Mouse (Mus musculus): Measurements from ENCODE around the gene Traf3ip3. TPM values are rescaled to one million over a fixed set of nuclear protein-coding genes. Genes with fewer than 3 reads are reported as not detected.

Traf3ip3 gene
- total and polyA plus RNA-seq, 2 experiments: 0.65 to 0.88 TPM

DNA sequence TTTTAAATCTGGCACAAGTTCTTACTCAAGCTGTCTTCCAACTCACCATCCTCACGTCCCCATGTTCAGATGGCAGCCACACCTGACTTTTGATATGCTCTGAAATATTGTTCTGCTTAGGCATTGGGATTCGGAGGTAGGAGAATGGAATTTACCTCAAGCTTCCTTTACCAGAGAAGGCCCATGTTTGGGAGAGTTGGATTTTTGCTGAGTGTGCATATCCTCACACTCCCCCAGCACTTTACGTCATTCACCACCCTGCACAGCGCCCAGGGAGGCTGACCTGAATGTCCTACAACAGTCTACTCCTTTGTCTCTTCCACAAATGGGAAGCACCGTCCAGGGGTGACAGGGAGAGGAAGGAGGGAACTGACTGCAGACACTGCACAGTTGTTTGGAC, 18.9 kb upstream of the Traf3ip3 start:
- H3K36me3 ChIP-seq (ENCODE audit: control insufficient read depth, insufficient read depth, low read length): peaks cover 32% of the 10 kb centered on the region
- TF ChIP-seq POLR2A (IDR thresholded peaks at IDR 0.05; ENCODE audit: extremely low read depth, insufficient read depth, low read length) (no peak), CTCF (IDR thresholded peaks at IDR 0.05; ENCODE audit: low read depth, low read length) (no peak)
- no peak overlapping the region for H3K4me3 ChIP-seq (ENCODE audit: insufficient read depth, low read depth, low read length)
- no peaks in the 10 kb centered on the region for H3K79me2 ChIP-seq (ENCODE audit: control insufficient read depth, insufficient read depth, low read length)
- H3K27me3 ChIP-seq (ENCODE audit: control insufficient read depth, insufficient read depth, low read length): no peaks in the 10 kb centered on the region
- peaks cover 2% of the 10 kb centered on the region; the same call in 1 of the 2 replicates for H3K4me1 ChIP-seq (ENCODE audit: control insufficient read depth, insufficient read depth, low read length)
- 86% methylated on average over 5 of the region's 5 CpGs for whole genome bisulfite sequencing
- H3K27ac ChIP-seq (replicated peaks; ENCODE audit: insufficient read depth, low read depth, low read length): no peak overlapping the region
- H3K9ac ChIP-seq (ENCODE audit: low read depth, low read length): no peak overlapping the region
- no peak for DNase-seq (ENCODE audit: extremely low read depth, low read depth, low spot score)

DNA sequence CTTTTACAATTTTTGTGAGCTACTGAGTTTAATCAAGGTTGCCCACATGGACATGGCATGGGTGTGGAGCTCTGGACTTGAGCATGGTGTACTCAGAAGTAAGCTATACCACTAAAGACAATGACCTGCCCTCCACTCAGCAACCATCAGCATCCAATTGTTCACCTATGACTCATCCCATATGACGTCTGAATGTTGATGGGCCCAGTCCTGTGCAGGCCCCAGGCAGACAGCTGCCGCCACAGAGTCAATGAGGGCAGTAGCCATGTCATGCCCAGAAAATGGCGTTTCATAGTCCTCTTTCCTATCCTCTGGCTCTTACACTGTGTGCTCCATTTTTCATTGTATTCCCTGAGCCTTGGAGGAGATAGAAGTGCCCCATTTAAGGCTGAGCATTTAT, 14.5 kb upstream of the Traf3ip3 start:
- Histone ChIP-seq H3K79me2 (ENCODE audit: control insufficient read depth, insufficient read depth, low read length) (no peaks in the 10 kb centered on the region), H3K9ac (ENCODE audit: low read depth, low read length) (no peak overlapping the region), H3K27ac (replicated peaks; ENCODE audit: insufficient read depth, low read depth, low read length) (no peak overlapping the region), H3K4me1 (ENCODE audit: control insufficient read depth, insufficient read depth, low read length) (peaks cover 7% of the 10 kb centered on the region), H3K36me3 (ENCODE audit: control insufficient read depth, insufficient read depth, low read length) (peaks cover 7% of the 10 kb centered on the region), H3K27me3 (ENCODE audit: control insufficient read depth, insufficient read depth, low read length) (no peaks in the 10 kb centered on the region), H3K4me3 (ENCODE audit: insufficient read depth, low read depth, low read length) (no peak overlapping the region)
- TF ChIP-seq POLR2A (IDR thresholded peaks at IDR 0.05; ENCODE audit: extremely low read depth, insufficient read depth, low read length) (no peak), CTCF (IDR thresholded peaks at IDR 0.05; ENCODE audit: low read depth, low read length) (no peak)
- 79% methylated on average over 3 of the region's 3 CpGs for WGBS
- no peak for DNase-seq (ENCODE audit: extremely low read depth, low read depth, low spot score)

DNA sequence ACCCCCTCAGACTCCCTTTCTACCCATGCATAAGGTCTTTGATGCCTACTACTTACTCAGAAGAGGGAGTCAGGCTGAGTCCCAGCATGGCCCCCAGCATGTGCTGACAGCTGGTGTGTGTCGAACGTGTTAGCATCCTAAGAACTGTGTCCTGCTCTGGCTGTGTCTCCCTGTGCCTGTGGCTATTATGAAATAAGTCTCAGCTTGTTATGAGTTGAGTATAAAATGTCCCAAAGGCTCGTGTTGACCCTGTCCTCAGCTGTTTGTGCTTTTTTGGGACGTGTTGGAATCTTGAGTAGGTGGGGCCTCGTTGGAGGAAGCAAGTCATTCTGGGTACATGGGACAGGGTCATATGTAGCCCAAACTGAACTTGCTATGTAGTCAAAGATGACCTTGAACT, 12.6 kb upstream of the Traf3ip3 start:
- TF ChIP-seq POLR2A (IDR thresholded peaks at IDR 0.05; ENCODE audit: extremely low read depth, insufficient read depth, low read length): no peak
- no peak for TF ChIP-seq CTCF (IDR thresholded peaks at IDR 0.05; ENCODE audit: low read depth, low read length)
- H3K27me3 ChIP-seq (ENCODE audit: control insufficient read depth, insufficient read depth, low read length): no peaks in the 10 kb centered on the region
- no peak for DNase-seq (ENCODE audit: extremely low read depth, low read depth, low spot score)
- H3K4me3 ChIP-seq (ENCODE audit: insufficient read depth, low read depth, low read length): no peak overlapping the region
- 80% methylated on average over 5 of the region's 5 CpGs for WGBS
- peaks cover 11% of the 10 kb centered on the region for H3K4me1 ChIP-seq (ENCODE audit: control insufficient read depth, insufficient read depth, low read length)
- no peak overlapping the region for H3K9ac ChIP-seq (ENCODE audit: low read depth, low read length)
- no peak overlapping the region for H3K27ac ChIP-seq (replicated peaks; ENCODE audit: insufficient read depth, low read depth, low read length)
- no peaks in the 10 kb centered on the region for H3K36me3 ChIP-seq (ENCODE audit: control insufficient read depth, insufficient read depth, low read length)
- H3K79me2 ChIP-seq (ENCODE audit: control insufficient read depth, insufficient read depth, low read length): no peaks in the 10 kb centered on the region

DNA sequence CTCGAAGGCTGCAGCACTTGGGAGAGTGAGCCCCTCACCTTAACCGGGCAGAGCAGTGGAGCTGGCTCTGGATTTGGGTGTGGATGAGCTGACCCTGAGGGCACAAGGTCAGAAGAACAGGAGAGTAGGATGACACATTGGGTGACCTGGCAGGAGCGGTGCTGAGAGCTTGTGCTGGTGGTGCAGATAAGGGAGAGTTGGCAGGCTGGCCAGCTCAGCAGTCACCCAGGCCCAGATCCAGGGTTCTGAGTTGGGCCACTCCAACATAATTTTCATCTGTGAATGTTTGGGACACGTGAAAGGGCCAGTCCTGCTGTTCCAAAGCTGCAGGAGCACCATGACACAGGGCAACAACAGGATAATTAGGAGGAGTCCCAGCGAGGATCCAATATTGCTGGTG, 9.9 kb upstream of the Traf3ip3 start:
- TF ChIP-seq CTCF (IDR thresholded peaks at IDR 0.05; ENCODE audit: low read depth, low read length): no peak
- no peak for TF ChIP-seq POLR2A (IDR thresholded peaks at IDR 0.05; ENCODE audit: extremely low read depth, insufficient read depth, low read length)
- DNase-seq (ENCODE audit: extremely low read depth, low read depth, low spot score): peak; percentile 92
- 18% methylated on average over 5 of the region's 5 CpGs for WGBS

DNA sequence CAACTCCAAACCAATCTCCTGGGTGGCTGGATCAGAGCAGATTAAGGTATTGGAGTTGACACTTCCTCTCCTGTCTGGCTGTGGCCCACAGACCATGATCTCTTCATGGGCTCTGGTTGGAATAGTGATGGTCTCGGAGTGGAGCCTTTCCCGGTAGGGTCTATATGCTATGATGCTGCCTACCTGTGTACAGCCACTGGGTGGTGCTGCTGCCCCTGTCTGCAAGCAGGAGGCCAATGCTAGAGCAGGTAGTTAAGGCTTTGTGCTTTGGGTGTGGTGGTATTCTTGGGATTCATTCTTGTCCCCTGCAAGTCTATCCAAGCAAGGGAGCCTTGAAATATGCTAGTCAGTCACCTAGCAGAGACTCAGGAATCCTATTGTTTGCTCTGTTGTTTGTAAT, 6.7 kb upstream of the Traf3ip3 start:
- Histone ChIP-seq H3K27ac (replicated peaks; ENCODE audit: insufficient read depth, low read depth, low read length) (peak overlapping the region; percentile 64), H3K9ac (ENCODE audit: low read depth, low read length) (no peak overlapping the region), H3K4me3 (ENCODE audit: insufficient read depth, low read depth, low read length) (no peak overlapping the region), H3K79me2 (ENCODE audit: control insufficient read depth, insufficient read depth, low read length) (no peaks in the 10 kb centered on the region), H3K27me3 (ENCODE audit: control insufficient read depth, insufficient read depth, low read length) (no peaks in the 10 kb centered on the region), H3K4me1 (ENCODE audit: control insufficient read depth, insufficient read depth, low read length) (peaks cover 27% of the 10 kb centered on the region), H3K36me3 (ENCODE audit: control insufficient read depth, insufficient read depth, low read length) (no peaks in the 10 kb centered on the region)
- WGBS: 16% methylated on average over 2 of the region's 2 CpGs
- TF ChIP-seq CTCF (IDR thresholded peaks at IDR 0.05; ENCODE audit: low read depth, low read length) (peak; percentile 96), POLR2A (IDR thresholded peaks at IDR 0.05; ENCODE audit: extremely low read depth, insufficient read depth, low read length) (no peak)
- peak; percentile 69 for DNase-seq (ENCODE audit: extremely low read depth, low read depth, low spot score)

More for the DNA sequence above, 9.9 kb upstream of the Traf3ip3 start:
- H3K36me3 ChIP-seq (ENCODE audit: control insufficient read depth, insufficient read depth, low read length): no peaks in the 10 kb centered on the region
- H3K9ac ChIP-seq (ENCODE audit: low read depth, low read length): no peak overlapping the region
- H3K79me2 ChIP-seq (ENCODE audit: control insufficient read depth, insufficient read depth, low read length): no peaks in the 10 kb centered on the region
- H3K4me1 ChIP-seq (ENCODE audit: control insufficient read depth, insufficient read depth, low read length): peaks cover 17% of the 10 kb centered on the region
- no peak overlapping the region for H3K4me3 ChIP-seq (ENCODE audit: insufficient read depth, low read depth, low read length)
- H3K27ac ChIP-seq (replicated peaks; ENCODE audit: insufficient read depth, low read depth, low read length): no peak overlapping the region; the same call in 1 of the 2 replicates
- H3K27me3 ChIP-seq (ENCODE audit: control insufficient read depth, insufficient read depth, low read length): no peaks in the 10 kb centered on the region

DNA sequence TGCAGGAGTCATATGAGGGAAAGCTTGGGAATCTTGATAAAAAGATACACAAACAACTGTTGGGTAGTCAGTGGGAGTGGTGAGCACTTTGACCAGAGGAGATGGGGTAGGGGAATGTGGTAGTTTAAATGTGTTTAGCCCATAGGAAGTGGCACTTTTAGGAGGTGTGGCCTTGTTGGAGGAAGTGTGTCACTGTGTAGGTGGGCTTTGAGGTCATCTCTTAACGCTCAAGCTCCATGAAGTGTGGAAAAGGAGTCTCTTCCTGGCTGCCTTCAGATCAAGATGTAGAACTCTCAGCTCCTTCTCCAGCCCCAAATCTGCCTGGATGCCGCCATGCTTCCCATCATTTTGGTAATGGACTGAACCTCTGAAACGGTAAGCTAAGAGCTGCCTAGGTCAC, 6.0 kb upstream of the Traf3ip3 start, which contains the start of gene Lamb3:
TSS of gene Lamb3 (plus strand) at position 197 of the 400 bp plus-strand sequence.
- WGBS: 80% methylated on average over 3 of the region's 3 CpGs

More for the DNA sequence above, 6.0 kb upstream of the Traf3ip3 start, which contains the start of gene Lamb3:
- Histone ChIP-seq H3K9ac (ENCODE audit: low read depth, low read length) (no peak within 1 kb of the TSS), H3K4me3 (ENCODE audit: insufficient read depth, low read depth, low read length) (no peak within 1 kb of the TSS), H3K4me1 (ENCODE audit: control insufficient read depth, insufficient read depth, low read length) (peaks cover 27% of the 10 kb centered on the region), H3K27ac (replicated peaks; ENCODE audit: insufficient read depth, low read depth, low read length) (peak within 1 kb of the TSS; percentile 64), H3K36me3 (ENCODE audit: control insufficient read depth, insufficient read depth, low read length) (no peaks in the 10 kb centered on the region), H3K79me2 (ENCODE audit: control insufficient read depth, insufficient read depth, low read length) (no peaks in the 10 kb centered on the region), H3K27me3 (ENCODE audit: control insufficient read depth, insufficient read depth, low read length) (no peaks in the 10 kb centered on the region)
- TF ChIP-seq CTCF (IDR thresholded peaks at IDR 0.05; ENCODE audit: low read depth, low read length) (no peak), POLR2A (IDR thresholded peaks at IDR 0.05; ENCODE audit: extremely low read depth, insufficient read depth, low read length) (no peak)
- DNase-seq (ENCODE audit: extremely low read depth, low read depth, low spot score): no peak

All from liver, adult 2 months (tissue).